Mouse (Mus musculus) brain, adult 2 months (tissue): ENCODE results near the gene Gm17175.
"Not testable (repeated sequence)": the region's sequence is repeated elsewhere in the genome, so short reads cannot be mapped to it uniquely, and the experiment has no call there.

Experiments
- DNase-seq: peaks from one replicate; pipeline ENCODE4 v3.0.0; 2011; ENCODE audit warnings: low read depth, low spot score

Gm17175 gene

GRCm38 (mm10) chr14:51573963-51574362 is at the start of gene Gm17175:
TSS of gene Gm17175 (minus strand) at chr14:51574063.
- not testable (repeated sequence) for DNase-seq

GRCm38 (mm10) chr14:51611210-51611609 is 37.3 kb upstream of the Gm17175 start, which contains the start of gene Gm17078:
TSS of gene Gm17078 (minus strand) at chr14:51611310.
- no peak for DNase-seq

- DNase-seq = not testable (repeated sequence)
Measured at GRCm38 (mm10) chr14:51592039-51592438, 18.2 kb upstream of the Gm17175 start, which contains the start of gene Gm17174. TSS of gene Gm17174 (minus strand) at chr14:51592139.

GRCm38 (mm10) chr14:51552490-51552889 is 21.4 kb downstream of the Gm17175 start, which contains the start of gene Gm5622:
TSS of gene Gm5622 (plus strand) at chr14:51552790.
- DNase-seq = no peak
